Mouse (Mus musculus) midbrain, embryonic 15.5 days (tissue): ENCODE data around the gene Map3k9. TPM values are rescaled to one million over a fixed set of nuclear protein-coding genes. Genes with fewer than 3 reads are reported as not detected.

Source experiments
- ATAC-seq: fragments of 200-750 bp; cut with Nextera tagmentation; replicated peaks from 2 replicates; pipeline ENCODE4 v1.8.0; 2017; ENCODE audit warnings: moderate TSS enrichment
- H3K27ac ChIP-seq: fragments of 300-500 bp; sonication (generic); 2 replicates; pipeline ENCODE4 v1.5.1; 2015; ENCODE audit warnings: mild to moderate bottlenecking, inconsistent platforms
- H3K27me3 ChIP-seq: fragments of 300-500 bp; sonication (generic); replicated peaks from 2 replicates; pipeline ENCODE4 v1.6.1; 2015; ENCODE audit warnings: inconsistent platforms
- H3K36me3 ChIP-seq: fragments of 300-500 bp; sonication (generic); replicated peaks from 2 replicates; pipeline ENCODE4 v1.6.1; 2015; ENCODE audit warnings: inconsistent platforms
- H3K4me1 ChIP-seq: fragments of 300-500 bp; sonication (generic); 2 replicates; pipeline ENCODE4 v1.6.1; 2015; ENCODE audit warnings: inconsistent platforms
- H3K4me2 ChIP-seq: fragments of 300-500 bp; sonication (generic); 2 replicates; pipeline ENCODE4 v1.6.1; 2015; ENCODE audit warnings: inconsistent platforms, mild to moderate bottlenecking, moderate library complexity
- H3K4me3 ChIP-seq: fragments of 300-500 bp; sonication (generic); 2 replicates; pipeline ENCODE4 v1.5.1; 2015; ENCODE audit warnings: mild to moderate bottlenecking, inconsistent platforms
- H3K9ac ChIP-seq: fragments of 300-500 bp; sonication (generic); 2 replicates; pipeline ENCODE4 v1.6.1; 2015; ENCODE audit warnings: mild to moderate bottlenecking, inconsistent platforms
- H3K9me3 ChIP-seq: fragments of 300-500 bp; sonication (generic); 2 replicates; pipeline ENCODE4 v1.6.1; 2016; ENCODE audit warnings: inconsistent platforms
- WGBS: fragments of 180-500 bp; shearing (Covaris S2); methylation state at CpG from one replicate; pipeline ENCODE4 v1.1.7; 2015; ENCODE audit warnings: mixed read lengths; 5-methylcytosine and 5-hydroxymethylcytosine counted together
- polyA plus RNA-seq: library from polyadenylated mRNA; unstranded; fragments of >200 nt; fragmentation: Nextera tagmentation; extraction: Ambion mirVana; gene quantifications from 2 replicates; pipeline ENCODE4 v1.2.1, GENCODE M21; 2015

The Map3k9 gene
- polyA plus RNA-seq, 1 experiment from 2014 or later, result 14.6 TPM

- no peaks in the 10 kb centered on the region for H3K9me3 ChIP-seq
- no peaks in the 10 kb centered on the region for H3K36me3 ChIP-seq
- H3K4me1 ChIP-seq, result peaks cover 21% of the 10 kb centered on the region
- 3% methylated on average over 7 of the region's 7 CpGs for WGBS
- H3K9ac ChIP-seq, result no peak overlapping the region
- ATAC-seq, result no peak
- H3K27ac ChIP-seq, result peak overlapping the region; percentile 40; the same call in 1 of the 2 replicates
- H3K4me3 ChIP-seq, result peak overlapping the region; percentile 14; the same call in 1 of the 2 replicates
- H3K4me2 ChIP-seq, result peak overlapping the region; percentile 44
- no peaks in the 10 kb centered on the region; the same call in 1 of the 2 replicates for H3K27me3 ChIP-seq
These were observed 26.5 kb upstream of the Map3k9 start for GRCm38 (mm10) chr12:81807529-81807837.

- Histone ChIP-seq H3K4me3 (peak overlapping the region; percentile 14; the same call in 1 of the 2 replicates), H3K4me2 (peak overlapping the region; percentile 44), H3K4me1 (peaks cover 21% of the 10 kb centered on the region), H3K36me3 (no peaks in the 10 kb centered on the region), H3K27me3 (no peaks in the 10 kb centered on the region; the same call in 1 of the 2 replicates), H3K27ac (peak overlapping the region; percentile 40), H3K9ac (no peak overlapping the region), H3K9me3 (no peaks in the 10 kb centered on the region)
- 20% methylated on average over 17 of the region's 17 CpGs for WGBS
- 0 out of 2 replicates have a peak, but pooled peaks have one; percentile 43 for ATAC-seq
These were observed 26.0 kb upstream of the Map3k9 start for GRCm38 (mm10) chr12:81806759-81807528.

- Histone ChIP-seq H3K4me3 (no peak overlapping the region), H3K27me3 (no peaks in the 10 kb centered on the region; the same call in 1 of the 2 replicates), H3K9me3 (no peaks in the 10 kb centered on the region), H3K27ac (no peak overlapping the region), H3K9ac (no peak overlapping the region), H3K4me1 (peaks cover 21% of the 10 kb centered on the region), H3K36me3 (no peaks in the 10 kb centered on the region), H3K4me2 (no peak overlapping the region)
- ATAC-seq, result no peak
- 78% methylated on average over 5 of the region's 5 CpGs for WGBS
These were observed 25.1 kb upstream of the Map3k9 start for GRCm38 (mm10) chr12:81806114-81806513.

- peaks cover 18% of the 10 kb centered on the region for H3K4me1 ChIP-seq
- no peaks in the 10 kb centered on the region; the same call in 1 of the 2 replicates for H3K27me3 ChIP-seq
- H3K9me3 ChIP-seq, result no peaks in the 10 kb centered on the region
- 47% methylated on average over 7 of the region's 7 CpGs for WGBS
- no peaks in the 10 kb centered on the region for H3K36me3 ChIP-seq
- no peak overlapping the region for H3K4me3 ChIP-seq
- H3K9ac ChIP-seq, result no peak overlapping the region
- H3K27ac ChIP-seq, result no peak overlapping the region
- H3K4me2 ChIP-seq, result no peak overlapping the region
- no peak for ATAC-seq
These were observed 22.8 kb upstream of the Map3k9 start for GRCm38 (mm10) chr12:81803803-81804202.

- Histone ChIP-seq H3K4me2 (no peak overlapping the region), H3K9me3 (no peaks in the 10 kb centered on the region), H3K27me3 (no peaks in the 10 kb centered on the region; the same call in 1 of the 2 replicates), H3K36me3 (no peaks in the 10 kb centered on the region), H3K4me3 (no peak overlapping the region), H3K27ac (no peak overlapping the region), H3K9ac (no peak overlapping the region), H3K4me1 (peaks cover 15% of the 10 kb centered on the region)
- 94% methylated on average over 3 of the region's 3 CpGs for WGBS
- ATAC-seq, result no peak
These were observed 22.0 kb upstream of the Map3k9 start for GRCm38 (mm10) chr12:81803016-81803415.

GRCm38 (mm10) chr12:81801134-81801533 lies 20.2 kb upstream of the Map3k9 start:
- WGBS, result 82% methylated on average over 9 of the region's 9 CpGs
- no peak overlapping the region for H3K4me2 ChIP-seq
- no peaks in the 10 kb centered on the region; the same call in 1 of the 2 replicates for H3K27me3 ChIP-seq
- no peak for ATAC-seq
- H3K4me3 ChIP-seq, result no peak overlapping the region
- no peaks in the 10 kb centered on the region for H3K9me3 ChIP-seq
- H3K9ac ChIP-seq, result no peak overlapping the region
- H3K4me1 ChIP-seq, result no peaks in the 10 kb centered on the region
- H3K27ac ChIP-seq, result no peak overlapping the region
- H3K36me3 ChIP-seq, result no peaks in the 10 kb centered on the region

- Histone ChIP-seq H3K4me2 (no peak overlapping the region), H3K27me3 (no peaks in the 10 kb centered on the region; the same call in 1 of the 2 replicates), H3K9me3 (no peaks in the 10 kb centered on the region), H3K36me3 (no peaks in the 10 kb centered on the region), H3K27ac (no peak overlapping the region), H3K9ac (no peak overlapping the region), H3K4me3 (no peak overlapping the region), H3K4me1 (no peaks in the 10 kb centered on the region)
- no peak for ATAC-seq
- 8% methylated on average over 7 of the region's 7 CpGs for WGBS
These were observed 15.6 kb upstream of the Map3k9 start for GRCm38 (mm10) chr12:81796541-81796940.

GRCm38 (mm10) chr12:81792511-81793218 lies 11.7 kb upstream of the Map3k9 start:
- Histone ChIP-seq H3K36me3 (no peaks in the 10 kb centered on the region), H3K27ac (no peak overlapping the region), H3K27me3 (no peaks in the 10 kb centered on the region; the same call in 1 of the 2 replicates), H3K4me2 (no peak overlapping the region), H3K4me1 (no peaks in the 10 kb centered on the region), H3K9me3 (no peaks in the 10 kb centered on the region), H3K4me3 (no peak overlapping the region), H3K9ac (no peak overlapping the region)
- no peak for ATAC-seq
- WGBS, result 75% methylated on average over 6 of the region's 6 CpGs

GRCm38 (mm10) chr12:81789499-81789898 lies 8.5 kb upstream of the Map3k9 start:
- no peak overlapping the region for H3K9ac ChIP-seq
- ATAC-seq, result no peak
- no peak overlapping the region for H3K4me2 ChIP-seq
- no peak overlapping the region for H3K4me3 ChIP-seq
- 65% methylated on average over 2 of the region's 2 CpGs for WGBS
- H3K27ac ChIP-seq, result no peak overlapping the region
- H3K36me3 ChIP-seq, result no peaks in the 10 kb centered on the region
- H3K4me1 ChIP-seq, result no peaks in the 10 kb centered on the region
- no peaks in the 10 kb centered on the region for H3K9me3 ChIP-seq
- H3K27me3 ChIP-seq, result no peaks in the 10 kb centered on the region

GRCm38 (mm10) chr12:81788672-81789084 lies 7.7 kb upstream of the Map3k9 start:
- ATAC-seq, result 0 out of 2 replicates have a peak, but pooled peaks have one; percentile 63
- WGBS, result 2% methylated on average over 9 of the region's 9 CpGs
- H3K36me3 ChIP-seq, result no peaks in the 10 kb centered on the region
- no peaks in the 10 kb centered on the region for H3K27me3 ChIP-seq
- H3K27ac ChIP-seq, result no peak overlapping the region
- no peaks in the 10 kb centered on the region for H3K9me3 ChIP-seq
- no peaks in the 10 kb centered on the region for H3K4me1 ChIP-seq
- H3K4me2 ChIP-seq, result no peak overlapping the region
- H3K4me3 ChIP-seq, result no peak overlapping the region
- no peak overlapping the region for H3K9ac ChIP-seq

GRCm38 (mm10) chr12:81787262-81787661 lies 6.3 kb upstream of the Map3k9 start:
- ATAC-seq, result no peak
- WGBS, result 48% methylated on average over 12 of the region's 12 CpGs
- peaks cover 4% of the 10 kb centered on the region; the same call in 1 of the 2 replicates for H3K27me3 ChIP-seq
- no peak overlapping the region for H3K4me3 ChIP-seq
- H3K27ac ChIP-seq, result no peak overlapping the region
- H3K4me1 ChIP-seq, result no peaks in the 10 kb centered on the region
- H3K36me3 ChIP-seq, result no peaks in the 10 kb centered on the region
- no peaks in the 10 kb centered on the region for H3K9me3 ChIP-seq
- H3K4me2 ChIP-seq, result no peak overlapping the region
- no peak overlapping the region for H3K9ac ChIP-seq

- Histone ChIP-seq H3K27ac (no peak overlapping the region), H3K4me3 (no peak overlapping the region), H3K4me1 (peaks cover 13% of the 10 kb centered on the region), H3K36me3 (no peaks in the 10 kb centered on the region), H3K9me3 (no peaks in the 10 kb centered on the region), H3K9ac (no peak overlapping the region), H3K27me3 (peaks cover 4% of the 10 kb centered on the region; the same call in 1 of the 2 replicates), H3K4me2 (no peak overlapping the region)
- WGBS, result 85% methylated on average over 4 of the region's 4 CpGs
- ATAC-seq, result no peak
These were observed 2.3 kb upstream of the Map3k9 start for GRCm38 (mm10) chr12:81783301-81783700.
